Mouse (Mus musculus) hindbrain, embryonic 15.5 days (tissue): Measurements from ENCODE around the gene Rspry1. TPM values are rescaled to one million over a fixed set of nuclear protein-coding genes. Genes with fewer than 3 reads are reported as not detected.

Source experiments
- ATAC-seq: fragments of 200-750 bp; cut with Nextera tagmentation; 2 replicates; pipeline ENCODE4 v1.8.0; 2017; ENCODE audit warnings: low read depth, moderate number of reproducible peaks, moderate TSS enrichment; ENCODE audit not compliant: low FRiP score
- H3K27ac ChIP-seq: fragments of 300-500 bp; sonication (generic); replicated peaks from 2 replicates; pipeline ENCODE4 v1.5.1; 2015; ENCODE audit warnings: mild to moderate bottlenecking, inconsistent platforms
- H3K27me3 ChIP-seq: fragments of 300-500 bp; sonication (generic); 2 replicates; pipeline ENCODE4 v1.6.1; 2015; ENCODE audit warnings: control low read depth, inconsistent platforms
- H3K36me3 ChIP-seq: fragments of 300-500 bp; sonication (generic); 2 replicates; pipeline ENCODE4 v1.6.1; 2015; ENCODE audit warnings: control low read depth, inconsistent platforms
- H3K4me1 ChIP-seq: fragments of 300-500 bp; sonication (generic); replicated peaks from 2 replicates; pipeline ENCODE4 v1.6.1; 2015; ENCODE audit warnings: control low read depth, inconsistent platforms
- H3K4me2 ChIP-seq: fragments of 300-500 bp; sonication (generic); 2 replicates; pipeline ENCODE4 v1.6.1; 2015; ENCODE audit warnings: moderate library complexity, mild to moderate bottlenecking, inconsistent platforms
- H3K4me3 ChIP-seq: fragments of 300-500 bp; sonication (generic); 2 replicates; pipeline ENCODE4 v1.5.1; 2015; ENCODE audit warnings: mild to moderate bottlenecking, inconsistent platforms
- H3K9ac ChIP-seq: fragments of 300-500 bp; sonication (generic); 2 replicates; pipeline ENCODE4 v1.6.1; 2015; ENCODE audit warnings: inconsistent platforms
- H3K9me3 ChIP-seq: fragments of 300-500 bp; sonication (generic); 2 replicates; pipeline ENCODE4 v1.6.1; 2016; ENCODE audit warnings: control low read depth, inconsistent platforms
- WGBS: fragments of 180-500 bp; shearing (Covaris S2); methylation state at CpG from one replicate; pipeline ENCODE4 v1.1.7; 2015; 5-methylcytosine and 5-hydroxymethylcytosine counted together
- polyA plus RNA-seq: library from polyadenylated mRNA; unstranded; fragments of >200 nt; fragmentation: Nextera tagmentation; extraction: Ambion mirVana; gene quantifications from 2 replicates; pipeline ENCODE4 v1.2.1, GENCODE M21; 2015

The Rspry1 gene
- 45.5 and 48.7 TPM in 2 replicates for polyA plus RNA-seq

DNA sequence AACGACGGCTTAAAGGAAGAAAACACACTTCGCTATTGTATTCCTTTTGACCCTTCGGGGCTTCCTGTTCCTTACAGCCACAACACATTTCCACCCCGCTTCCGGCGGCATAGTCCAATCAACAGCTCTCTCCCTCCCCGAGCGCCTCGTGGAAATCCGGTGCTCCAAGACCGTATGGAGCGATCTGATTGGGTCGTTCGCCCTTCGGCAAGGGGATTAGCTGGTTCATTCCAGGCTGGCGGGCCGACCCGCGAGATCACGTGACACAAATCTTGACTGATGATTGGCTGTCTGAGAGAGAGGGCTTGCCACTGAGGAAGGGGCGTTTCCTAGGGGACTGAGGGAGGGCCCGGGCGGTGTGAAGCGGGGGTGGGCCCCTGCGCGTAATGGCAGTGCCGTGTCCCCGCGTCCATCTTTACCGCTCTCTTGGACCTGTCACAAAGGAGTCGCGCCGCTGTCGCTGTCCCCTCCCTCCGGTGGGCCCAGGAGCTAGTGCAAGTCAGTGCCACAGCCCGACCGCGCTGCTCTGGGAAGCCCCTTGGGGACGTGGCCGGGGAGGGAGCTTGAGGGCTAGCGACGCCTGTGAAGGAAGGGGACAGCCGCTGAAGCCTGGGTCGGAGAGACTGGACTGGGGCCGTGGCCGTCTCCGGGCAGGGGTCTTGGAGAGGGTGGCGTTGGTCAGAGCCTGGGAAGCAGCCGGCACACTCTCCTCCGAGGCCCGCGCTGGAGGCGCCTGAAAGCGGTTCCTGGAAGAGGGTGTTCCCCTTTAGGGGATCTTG, at the start of gene Rspry1, which contains the start of gene Fam192a:
Rspry1 (plus strand) TSS at position 331 of the 779 bp plus-strand sequence.
Fam192a (minus strand) TSS at position 391 of the 779 bp plus-strand sequence.
- no peaks in the 10 kb centered on the region for H3K36me3 ChIP-seq

GRCm38 (mm10) chr8:94552696-94553095, 49.0 kb upstream of the Rspry1 start:
- no peak overlapping the region for H3K4me3 ChIP-seq
- no peak overlapping the region for H3K9ac ChIP-seq
- no peak overlapping the region for H3K4me2 ChIP-seq
- H3K27ac ChIP-seq, result peak overlapping the region; percentile 73; the same call in 1 of the 2 replicates
- no peaks in the 10 kb centered on the region for H3K27me3 ChIP-seq
- H3K9me3 ChIP-seq, result no peaks in the 10 kb centered on the region
- 73% methylated on average over 2 of the region's 2 CpGs for WGBS
- H3K36me3 ChIP-seq, result no peaks in the 10 kb centered on the region
- H3K4me1 ChIP-seq, result peaks cover 21% of the 10 kb centered on the region
- ATAC-seq, result no peak

More for the DNA sequence above, at the start of gene Rspry1, which contains the start of gene Fam192a:
- peak; percentile 100 for ATAC-seq
- peaks cover 35% of the 10 kb centered on the region for H3K4me1 ChIP-seq
- peak within 1 kb of the TSS; percentile 90 for H3K27ac ChIP-seq
- H3K4me2 ChIP-seq, result peak within 1 kb of the TSS; percentile 99
- peak within 1 kb of the TSS; percentile 75 for H3K4me3 ChIP-seq
- H3K9me3 ChIP-seq, result no peaks in the 10 kb centered on the region
- peak within 1 kb of the TSS; percentile 93 for H3K9ac ChIP-seq
- under 1% methylated on average over 55 of the region's 55 CpGs for WGBS
- H3K27me3 ChIP-seq, result no peaks in the 10 kb centered on the region

GRCm38 (mm10) chr8:94557281-94557680, 44.5 kb upstream of the Rspry1 start:
- 84% methylated on average over 3 of the region's 3 CpGs for WGBS
- Histone ChIP-seq H3K4me2 (no peak overlapping the region), H3K4me3 (no peak overlapping the region), H3K9me3 (no peaks in the 10 kb centered on the region), H3K27ac (no peak overlapping the region), H3K36me3 (no peaks in the 10 kb centered on the region), H3K27me3 (no peaks in the 10 kb centered on the region), H3K4me1 (peaks cover 8% of the 10 kb centered on the region), H3K9ac (no peak overlapping the region)
- ATAC-seq, result no peak

- no peak overlapping the region for H3K9ac ChIP-seq
- peak; percentile 88 for ATAC-seq
- H3K4me3 ChIP-seq, result no peak overlapping the region
- H3K27me3 ChIP-seq, result no peaks in the 10 kb centered on the region
- no peaks in the 10 kb centered on the region for H3K9me3 ChIP-seq
- H3K4me2 ChIP-seq, result no peak overlapping the region
- H3K27ac ChIP-seq, result no peak overlapping the region
- peaks cover 15% of the 10 kb centered on the region for H3K4me1 ChIP-seq
- whole genome bisulfite sequencing, result 34% methylated on average over 5 of the region's 5 CpGs
- H3K36me3 ChIP-seq, result no peaks in the 10 kb centered on the region
Measured at GRCm38 (mm10) chr8:94561256-94561655, 40.5 kb upstream of the Rspry1 start.

DNA sequence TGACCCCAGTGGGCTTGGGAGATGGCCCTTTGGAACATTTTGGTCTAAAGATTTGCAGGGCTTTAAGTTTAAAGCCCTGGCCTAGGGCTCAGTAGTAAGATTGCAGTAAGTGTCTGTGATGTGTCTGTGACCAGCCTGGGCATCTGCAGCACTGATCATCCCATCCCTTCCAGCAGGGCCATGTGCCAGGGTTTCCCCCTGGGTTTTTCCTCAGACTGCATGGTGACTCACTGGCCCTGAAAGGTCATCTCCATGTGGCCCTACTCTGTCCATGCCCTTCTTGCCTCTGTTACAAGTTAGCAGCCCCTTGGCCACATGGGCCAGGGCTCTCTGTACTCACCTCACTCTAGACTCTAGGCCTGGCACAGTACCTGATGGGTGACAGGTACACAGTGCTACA, 37.3 kb upstream of the Rspry1 start:
- ATAC-seq, result no peak
- H3K4me1 ChIP-seq, result peaks cover 34% of the 10 kb centered on the region

DNA sequence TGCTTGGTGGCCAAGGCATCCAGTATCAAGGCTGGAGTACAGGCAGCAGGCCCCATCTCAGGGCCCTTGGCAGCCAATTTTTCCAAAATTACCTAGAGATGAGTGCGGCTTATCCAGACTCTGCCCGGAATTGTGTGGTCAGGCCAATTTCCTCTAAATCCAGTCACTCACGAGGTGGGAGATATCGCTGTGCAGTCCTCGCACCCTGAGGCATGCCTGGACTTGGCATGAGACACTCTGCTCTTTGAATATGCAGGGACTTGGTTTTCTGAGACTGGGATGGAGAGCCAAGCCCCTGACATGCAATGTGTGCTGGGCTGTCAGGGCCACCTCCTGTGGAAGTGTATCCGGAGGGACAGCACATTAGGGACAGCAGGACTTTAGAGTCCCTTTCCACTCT, 35.7 kb upstream of the Rspry1 start:
- no peak for ATAC-seq
- Histone ChIP-seq H3K9me3 (no peaks in the 10 kb centered on the region), H3K9ac (no peak overlapping the region), H3K4me3 (no peak overlapping the region), H3K36me3 (no peaks in the 10 kb centered on the region), H3K4me2 (no peak overlapping the region), H3K4me1 (peaks cover 40% of the 10 kb centered on the region), H3K27me3 (no peaks in the 10 kb centered on the region), H3K27ac (peak overlapping the region; percentile 84)
- 56% methylated on average over 6 of the region's 6 CpGs for WGBS

More for the DNA sequence above, 37.3 kb upstream of the Rspry1 start:
- Histone ChIP-seq H3K36me3 (no peaks in the 10 kb centered on the region), H3K27ac (no peak overlapping the region), H3K4me2 (no peak overlapping the region), H3K9ac (no peak overlapping the region), H3K4me3 (no peak overlapping the region), H3K27me3 (no peaks in the 10 kb centered on the region), H3K9me3 (no peaks in the 10 kb centered on the region)

DNA sequence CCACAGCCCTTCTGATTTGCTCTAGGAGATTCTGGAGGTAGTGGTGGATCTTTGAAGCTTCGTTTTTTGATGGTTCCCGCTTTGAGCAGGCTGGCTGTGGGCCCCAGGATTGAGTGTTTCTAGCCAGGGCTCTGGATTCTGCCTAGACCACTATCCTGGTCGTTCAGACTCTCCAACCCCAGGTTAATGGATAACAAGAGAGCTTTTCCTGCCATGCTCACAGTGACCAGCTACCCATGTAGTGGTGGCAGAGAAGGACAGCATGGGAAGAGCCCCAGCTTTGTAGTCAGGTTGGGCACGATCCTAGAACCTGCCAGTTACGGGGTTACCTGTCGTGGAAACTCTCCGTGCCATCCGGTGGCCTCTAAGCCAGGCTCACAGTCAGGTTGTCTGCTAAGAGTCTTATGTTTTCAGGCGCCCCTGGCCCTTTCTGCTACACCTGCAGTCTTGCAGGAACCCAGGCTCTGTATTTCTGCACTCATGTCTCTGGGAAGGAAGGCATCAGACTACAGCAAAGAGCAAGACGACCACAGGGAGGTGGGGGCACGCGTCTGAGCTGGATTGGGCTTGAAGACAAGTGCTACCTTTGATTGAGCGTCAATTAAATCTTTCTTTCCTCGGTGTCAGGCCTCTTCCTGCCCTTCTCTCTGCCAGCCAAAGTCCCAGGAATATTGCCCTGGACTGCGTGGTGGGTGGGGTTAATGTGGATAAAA, 35.1 kb upstream of the Rspry1 start:
- H3K4me3 ChIP-seq, result no peak overlapping the region
- H3K4me2 ChIP-seq, result peak overlapping the region; percentile 8
- 47% methylated on average over 15 of the region's 15 CpGs for WGBS
- peak overlapping the region; percentile 18; the same call in 1 of the 2 replicates for H3K9ac ChIP-seq
- H3K9me3 ChIP-seq, result no peaks in the 10 kb centered on the region
- H3K27me3 ChIP-seq, result no peaks in the 10 kb centered on the region
- no peaks in the 10 kb centered on the region for H3K36me3 ChIP-seq
- H3K27ac ChIP-seq, result peak overlapping the region; percentile 84
- peaks cover 37% of the 10 kb centered on the region for H3K4me1 ChIP-seq
- peak; percentile 1 for ATAC-seq

DNA sequence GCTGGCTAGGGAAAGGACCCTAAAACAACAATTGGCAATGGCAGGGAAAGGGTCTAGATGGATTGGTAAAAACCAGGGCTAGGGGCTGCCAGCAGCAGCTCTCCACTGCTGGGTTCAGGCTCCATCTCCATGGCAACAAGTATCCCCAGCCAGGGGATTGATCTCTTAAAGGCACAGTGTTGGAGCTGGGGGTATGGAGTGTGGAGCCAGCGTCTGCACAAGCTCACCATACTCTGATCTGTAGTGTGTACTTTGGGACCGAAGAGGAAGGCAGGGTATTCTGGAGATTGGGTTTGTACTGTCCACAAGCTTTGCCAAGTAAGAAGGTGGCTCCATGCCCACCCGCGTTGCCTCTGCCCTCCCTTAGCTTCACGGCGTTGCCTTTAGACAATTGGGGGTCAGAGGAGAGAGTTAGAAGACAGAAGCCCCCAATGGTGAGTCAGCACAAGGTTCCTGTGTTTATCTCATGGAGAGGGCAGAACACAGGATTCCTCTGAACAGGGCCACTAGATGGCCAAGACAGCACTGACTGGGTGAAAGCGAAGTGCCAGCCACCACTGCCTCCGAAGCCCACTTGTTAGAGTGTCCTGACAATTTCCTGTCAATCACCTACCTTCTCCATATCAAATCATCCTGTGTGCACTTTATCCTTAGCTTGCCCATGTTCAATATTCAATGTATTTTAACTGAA, 34.4 kb upstream of the Rspry1 start:
- peak overlapping the region; percentile 84 for H3K27ac ChIP-seq
- H3K9me3 ChIP-seq, result no peaks in the 10 kb centered on the region
- ATAC-seq, result peak; percentile 94
- H3K9ac ChIP-seq, result peak overlapping the region; percentile 18; the same call in 1 of the 2 replicates
- H3K4me1 ChIP-seq, result peaks cover 35% of the 10 kb centered on the region
- H3K4me2 ChIP-seq, result peak overlapping the region; percentile 8
- H3K36me3 ChIP-seq, result no peaks in the 10 kb centered on the region
- no peak overlapping the region for H3K4me3 ChIP-seq
- 28% methylated on average over 8 of the region's 8 CpGs for WGBS
- no peaks in the 10 kb centered on the region for H3K27me3 ChIP-seq

GRCm38 (mm10) chr8:94568098-94568497, 33.6 kb upstream of the Rspry1 start:
- no peaks in the 10 kb centered on the region for H3K9me3 ChIP-seq
- 88% methylated on average over 8 of the region's 8 CpGs for WGBS

DNA sequence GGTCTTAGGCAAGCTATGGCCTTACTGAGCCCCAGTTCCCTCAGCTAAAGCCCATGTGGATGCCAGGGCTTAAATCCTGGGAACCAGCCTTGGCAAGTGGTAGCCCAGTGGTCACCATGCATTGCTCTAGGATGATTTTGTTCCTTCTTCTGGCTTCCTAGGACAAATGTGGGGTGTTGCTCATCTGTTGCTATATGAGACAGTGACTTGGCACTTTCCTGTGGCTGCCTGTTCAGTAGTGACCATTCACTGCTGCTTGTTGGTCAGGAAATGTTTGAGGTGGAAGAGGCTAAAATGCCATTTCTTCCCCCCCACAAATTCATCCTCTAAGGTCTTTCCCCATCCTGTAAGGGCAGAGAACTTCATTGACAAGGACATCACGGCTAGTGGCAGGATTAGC, 32.3 kb upstream of the Rspry1 start:
- H3K36me3 ChIP-seq, result 0 out of 2 replicates have a peak, but pooled peaks cover 6% of the 10 kb centered on the region
- H3K9me3 ChIP-seq, result no peaks in the 10 kb centered on the region
- H3K4me3 ChIP-seq, result no peak overlapping the region
- H3K27me3 ChIP-seq, result no peaks in the 10 kb centered on the region
- ATAC-seq, result no peak
- no peak overlapping the region for H3K9ac ChIP-seq
- H3K4me2 ChIP-seq, result no peak overlapping the region
- no peak overlapping the region for H3K27ac ChIP-seq
- H3K4me1 ChIP-seq, result peaks cover 42% of the 10 kb centered on the region
- WGBS, result 52% methylated on average over 1 of the region's 1 CpGs

More at GRCm38 (mm10) chr8:94568098-94568497, 33.6 kb upstream of the Rspry1 start:
- no peak for ATAC-seq
- Histone ChIP-seq H3K4me1 (peaks cover 35% of the 10 kb centered on the region), H3K27me3 (no peaks in the 10 kb centered on the region), H3K36me3 (no peaks in the 10 kb centered on the region), H3K9ac (no peak overlapping the region), H3K27ac (peak overlapping the region; percentile 84), H3K4me2 (no peak overlapping the region), H3K4me3 (no peak overlapping the region)

DNA sequence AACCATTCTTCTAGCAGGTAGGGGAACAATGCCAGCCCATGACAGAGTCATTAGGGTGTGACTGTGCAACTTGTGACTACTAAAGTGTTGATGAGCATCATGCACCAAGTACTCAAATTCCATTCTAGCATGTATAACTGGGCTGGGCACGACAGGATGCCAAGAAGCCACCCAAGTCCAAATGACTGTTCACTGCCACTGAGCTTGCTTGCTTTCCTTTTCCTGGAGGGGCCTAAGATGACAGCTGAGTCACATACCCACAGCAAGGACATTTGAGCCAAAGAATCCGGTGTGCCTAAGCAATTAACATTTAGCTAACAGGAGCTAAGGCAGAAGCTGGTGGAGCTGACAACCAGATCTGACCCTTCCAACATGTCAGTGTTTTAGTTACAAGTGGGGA, 29.8 kb upstream of the Rspry1 start:
- WGBS, result 73% methylated on average over 2 of the region's 2 CpGs
- H3K4me3 ChIP-seq, result no peak overlapping the region
- H3K9me3 ChIP-seq, result no peaks in the 10 kb centered on the region
- no peaks in the 10 kb centered on the region for H3K27me3 ChIP-seq
- no peak for ATAC-seq
- peaks cover 25% of the 10 kb centered on the region for H3K36me3 ChIP-seq
- H3K9ac ChIP-seq, result no peak overlapping the region
- no peak overlapping the region for H3K4me2 ChIP-seq
- peaks cover 32% of the 10 kb centered on the region for H3K4me1 ChIP-seq
- H3K27ac ChIP-seq, result no peak overlapping the region
